Mouse (Mus musculus): ENCODE results near the gene Patl1. TPM values are rescaled to one million over a fixed set of nuclear protein-coding genes. Genes with fewer than 3 reads are reported as not detected.

Patl1 gene
- polyA plus RNA-seq, 2 experiments, result 18.9 to 38.5 TPM

DNA sequence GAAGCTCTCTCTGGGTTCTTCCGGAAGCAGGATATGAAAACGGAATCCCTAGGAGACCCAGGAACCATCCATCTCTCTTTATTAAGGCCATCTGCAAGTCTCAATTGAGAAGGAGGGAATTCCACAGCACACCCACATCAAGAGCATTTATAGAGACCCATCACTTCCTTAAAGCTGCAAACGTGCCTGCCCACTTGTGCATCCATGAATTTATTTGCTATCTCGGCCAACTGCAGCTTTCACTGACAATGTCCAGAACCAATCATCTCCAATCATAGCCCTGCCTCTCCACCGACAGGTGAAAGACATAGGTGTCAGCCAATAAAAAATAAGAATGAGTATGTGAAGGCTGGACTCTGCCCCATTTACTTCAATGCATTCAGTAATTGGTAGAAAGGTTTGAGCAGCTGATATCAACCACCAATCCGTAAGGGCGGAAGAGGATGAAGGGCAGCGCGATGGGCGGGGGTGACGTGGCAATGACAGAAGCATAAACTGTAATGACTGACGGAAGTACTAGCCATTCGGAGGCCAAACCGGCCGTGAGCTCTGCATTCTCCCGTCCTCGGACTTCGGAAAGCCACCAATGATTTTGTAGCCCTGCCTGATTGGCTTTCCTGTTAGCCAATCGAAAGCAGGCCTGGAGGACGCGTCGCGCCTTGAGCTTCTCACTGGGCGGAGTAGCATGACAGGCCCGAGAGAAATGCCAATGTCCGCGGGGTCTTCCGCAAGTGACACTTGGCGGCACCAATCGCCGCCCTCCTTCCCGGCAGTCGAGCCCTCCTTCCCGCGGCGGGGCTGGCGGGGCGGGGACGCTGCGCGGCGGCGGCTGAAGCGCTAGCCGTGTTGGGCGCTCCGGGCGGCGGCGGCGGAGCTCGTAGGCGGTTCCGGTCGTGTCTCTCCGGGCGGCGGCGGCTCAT is 53.1 kb downstream of the Patl1 start, which contains the start of gene Osbp:
Gene Osbp, plus strand, starts transcription at position 919 of the 920 bp plus-strand sequence.
- peak within 1 kb of the TSS; percentile 84 for H3K27ac ChIP-seq (replicated peaks; ENCODE audit: low read depth, low read length)
- H3K27me3 ChIP-seq (ENCODE audit: control insufficient read depth, insufficient read depth, low read length), result no peaks in the 10 kb centered on the region
- WGBS, result under 1% methylated on average over 47 of the region's 59 CpGs
- peak within 1 kb of the TSS; percentile 71 for H3K9ac ChIP-seq (ENCODE audit: low read depth, low read length, severe bottlenecking)
- peak; percentile 49; the same call in 1 of the 2 replicates for TF ChIP-seq POLR2A (IDR thresholded peaks at IDR 0.05; ENCODE audit: borderline replicate concordance, extremely low read depth, insufficient read depth, insufficient read length)
- peak; percentile 100 for DNase-seq (ENCODE audit: low spot score)
- ATAC-seq (ENCODE audit: low FRiP score, low read depth), result peak; percentile 96
- H3K4me3 ChIP-seq (replicated peaks; ENCODE audit: low read length), result peak within 1 kb of the TSS; percentile 84
- peaks cover 3% of the 10 kb centered on the region for H3K36me3 ChIP-seq (ENCODE audit: control insufficient read depth, insufficient read depth, low read length)
- peak within 1 kb of the TSS; percentile 63 for H3K4me2 ChIP-seq (replicated peaks; ENCODE audit: low read depth, low read length, severe bottlenecking)
- H3K4me1 ChIP-seq (ENCODE audit: control insufficient read depth, insufficient read depth, low read length), result peaks cover 20% of the 10 kb centered on the region
- H3K9me3 ChIP-seq (ENCODE audit: control insufficient read depth, low read length), result no peaks in the 10 kb centered on the region

GRCm38 (mm10) chr19:11966201-11966636 is 54.0 kb downstream of the Patl1 start:
- no peak for TF ChIP-seq POLR2A (IDR thresholded peaks at IDR 0.05; ENCODE audit: borderline replicate concordance, extremely low read depth, insufficient read depth, insufficient read length)
- WGBS, result 3% methylated on average over 13 of the region's 18 CpGs
- Histone ChIP-seq H3K36me3 (ENCODE audit: control insufficient read depth, insufficient read depth, low read length) (peaks cover 13% of the 10 kb centered on the region), H3K4me1 (ENCODE audit: control insufficient read depth, insufficient read depth, low read length) (peaks cover 20% of the 10 kb centered on the region), H3K27me3 (ENCODE audit: control insufficient read depth, insufficient read depth, low read length) (no peaks in the 10 kb centered on the region), H3K27ac (replicated peaks; ENCODE audit: low read depth, low read length) (peak overlapping the region; percentile 26; the same call in 1 of the 2 replicates), H3K9ac (ENCODE audit: low read depth, low read length, severe bottlenecking) (peak overlapping the region; percentile 71), H3K4me2 (replicated peaks; ENCODE audit: low read depth, low read length, severe bottlenecking) (peak overlapping the region; percentile 63), H3K4me3 (replicated peaks; ENCODE audit: low read length) (peak overlapping the region; percentile 84), H3K9me3 (ENCODE audit: control insufficient read depth, low read length) (no peaks in the 10 kb centered on the region)
- peak; percentile 21 for DNase-seq (ENCODE audit: low spot score)
- ATAC-seq (ENCODE audit: low FRiP score, low read depth), result no peak

DNA sequence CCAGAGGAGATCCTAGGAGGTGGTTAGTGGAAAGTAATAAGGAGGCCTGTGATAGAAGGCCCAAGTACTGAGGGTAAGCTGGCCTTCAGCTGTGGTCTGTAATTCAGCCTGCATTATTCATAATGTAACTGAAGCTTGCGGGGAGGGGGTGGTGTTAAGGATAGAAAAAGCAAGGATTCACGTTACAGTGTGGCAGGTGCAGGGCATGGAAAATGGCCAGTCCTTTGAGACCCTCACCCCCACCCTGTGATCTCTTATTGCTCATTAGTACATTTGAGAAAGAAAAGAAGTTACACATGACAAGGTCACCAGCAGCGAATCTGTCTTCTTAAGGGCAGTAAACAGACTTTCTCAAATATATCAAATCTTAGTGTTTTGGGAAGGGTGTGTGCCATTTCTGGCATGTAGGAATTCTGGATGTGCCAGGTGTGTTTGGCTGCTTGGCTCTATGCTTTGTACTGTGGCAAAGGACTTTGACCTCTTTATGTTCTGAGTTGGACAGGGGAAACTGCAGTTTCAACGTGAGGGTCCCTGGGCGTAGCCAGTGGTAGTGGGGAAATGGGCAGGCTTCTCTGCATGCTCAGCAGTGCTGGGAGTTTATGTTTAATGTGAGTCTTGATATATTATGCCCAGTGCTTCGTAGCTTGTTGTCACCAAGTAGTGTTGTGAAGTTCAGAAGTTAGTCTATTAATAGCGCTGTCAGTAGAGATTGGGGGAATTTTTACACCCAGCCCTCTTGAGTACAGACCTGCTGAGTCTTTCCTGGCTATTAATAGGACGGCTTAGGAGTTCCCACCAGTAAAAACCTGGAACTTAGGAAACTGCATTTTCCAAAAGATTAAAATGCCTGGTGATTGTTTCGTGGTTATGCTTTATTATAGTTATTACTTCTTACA is 57.2 kb downstream of the Patl1 start:
- H3K9me3 ChIP-seq (ENCODE audit: control insufficient read depth, low read length), result no peaks in the 10 kb centered on the region
- peaks cover 20% of the 10 kb centered on the region for H3K4me1 ChIP-seq (ENCODE audit: control insufficient read depth, insufficient read depth, low read length)
- no peak overlapping the region for H3K27ac ChIP-seq (replicated peaks; ENCODE audit: low read depth, low read length)
- no peak overlapping the region for H3K4me2 ChIP-seq (replicated peaks; ENCODE audit: low read depth, low read length, severe bottlenecking)
- no peak overlapping the region for H3K9ac ChIP-seq (ENCODE audit: low read depth, low read length, severe bottlenecking)
- no peak overlapping the region for H3K4me3 ChIP-seq (replicated peaks; ENCODE audit: low read length)
- WGBS, result 68% methylated on average over 9 of the region's 9 CpGs
- TF ChIP-seq POLR2A (IDR thresholded peaks at IDR 0.05; ENCODE audit: borderline replicate concordance, extremely low read depth, insufficient read depth, insufficient read length), result no peak
- ATAC-seq (ENCODE audit: low FRiP score, low read depth) (no peak), DNase-seq (ENCODE audit: low spot score) (no peak)
- no peaks in the 10 kb centered on the region for H3K27me3 ChIP-seq (ENCODE audit: control insufficient read depth, insufficient read depth, low read length)
- peaks cover 44% of the 10 kb centered on the region for H3K36me3 ChIP-seq (ENCODE audit: control insufficient read depth, insufficient read depth, low read length)

- ATAC-seq (ENCODE audit: low FRiP score, low read depth) (no peak), DNase-seq (ENCODE audit: low spot score) (no peak)
- peaks cover 9% of the 10 kb centered on the region for H3K4me1 ChIP-seq (ENCODE audit: control insufficient read depth, insufficient read depth, low read length)
- H3K27me3 ChIP-seq (ENCODE audit: control insufficient read depth, insufficient read depth, low read length), result no peaks in the 10 kb centered on the region
- WGBS, result 88% methylated on average over 13 of the region's 13 CpGs
- H3K4me2 ChIP-seq (replicated peaks; ENCODE audit: low read depth, low read length, severe bottlenecking), result no peak overlapping the region
- H3K9ac ChIP-seq (ENCODE audit: low read depth, low read length, severe bottlenecking), result no peak overlapping the region
- H3K4me3 ChIP-seq (replicated peaks; ENCODE audit: low read length), result no peak overlapping the region
- no peak overlapping the region for H3K27ac ChIP-seq (replicated peaks; ENCODE audit: low read depth, low read length)
- no peaks in the 10 kb centered on the region for H3K9me3 ChIP-seq (ENCODE audit: control insufficient read depth, low read length)
- H3K36me3 ChIP-seq (ENCODE audit: control insufficient read depth, insufficient read depth, low read length), result peaks cover 82% of the 10 kb centered on the region
- no peak for TF ChIP-seq POLR2A (IDR thresholded peaks at IDR 0.05; ENCODE audit: borderline replicate concordance, extremely low read depth, insufficient read depth, insufficient read length)
Observed at GRCm38 (mm10) chr19:11973511-11974222, 61.5 kb downstream of the Patl1 start.
